Mouse (Mus musculus): ENCODE data around the gene Rabgap1l.

Gene Rabgap1l

DNA sequence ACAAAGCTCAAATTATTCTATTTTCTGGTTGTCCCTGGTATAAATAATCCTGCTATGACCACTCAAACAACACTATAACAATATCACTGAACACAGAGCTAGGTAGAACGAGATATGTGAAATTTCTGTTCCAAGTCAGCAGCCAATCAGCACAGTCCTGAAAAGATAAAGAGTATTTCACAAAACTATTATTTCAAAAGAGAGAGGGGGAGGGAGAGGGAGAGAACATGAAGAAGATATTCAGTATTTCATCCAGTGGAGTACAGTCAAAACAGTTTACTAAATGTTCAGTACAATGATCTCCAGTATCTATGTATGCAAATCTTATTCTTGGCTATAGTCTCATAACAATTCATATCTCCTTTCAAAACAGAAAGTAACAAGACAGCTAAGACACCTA, 5.1 kb downstream of the Rabgap1l start:
- no peak for DNase-seq (ENCODE audit: low spot score)

- DNase-seq (ENCODE audit: low spot score), result no peak
These were observed 5.8 kb downstream of the Rabgap1l start for GRCm38 (mm10) chr1:160787164-160787563.

DNA sequence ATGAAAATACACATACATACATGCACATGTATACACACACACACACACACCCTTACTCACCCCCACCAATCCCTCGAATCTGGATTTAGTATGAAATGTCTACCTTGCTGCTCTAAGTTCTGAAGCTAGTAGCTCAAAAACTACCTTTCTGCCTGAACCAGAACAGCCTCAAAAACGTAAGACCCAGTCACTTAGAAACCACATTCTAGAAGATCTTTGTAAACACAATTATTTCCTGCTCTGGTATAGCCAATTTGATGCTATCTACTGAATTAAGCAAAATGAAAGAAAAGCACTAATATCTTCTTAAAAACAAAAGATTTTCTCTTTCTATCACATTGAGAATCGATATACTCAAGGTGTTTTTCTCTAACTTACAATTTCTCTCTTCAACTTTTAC, 6.4 kb downstream of the Rabgap1l start:
- no peak for DNase-seq (ENCODE audit: low spot score)

DNA sequence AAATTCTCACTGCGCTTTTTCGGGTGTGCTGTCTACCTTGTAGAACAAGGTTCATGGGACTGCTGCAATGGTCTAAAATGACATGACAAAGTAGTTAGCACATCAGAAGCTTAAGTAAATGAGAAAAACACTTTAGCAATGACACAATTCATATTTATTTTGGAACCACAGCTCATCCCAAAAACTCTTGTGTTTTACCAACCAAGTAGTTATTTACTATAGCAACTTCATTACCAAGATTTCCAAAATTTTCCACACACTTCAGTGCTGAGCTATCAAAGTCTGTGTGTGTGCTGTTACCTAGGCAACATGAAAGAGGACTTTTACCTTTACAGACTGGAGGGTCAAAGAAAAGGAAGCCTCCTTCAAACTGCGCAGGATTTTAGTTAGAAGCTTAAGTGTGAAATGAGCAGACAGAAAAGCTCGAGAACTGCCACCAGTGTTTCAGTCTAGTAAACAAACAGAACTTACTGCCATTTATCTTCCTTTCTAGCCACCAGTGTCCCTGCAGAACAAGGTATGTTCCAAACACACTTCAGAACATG, 7.3 kb downstream of the Rabgap1l start:
- DNase-seq (ENCODE audit: low spot score), result no peak

- DNase-seq (ENCODE audit: low spot score), result no peak
These were observed 8.9 kb downstream of the Rabgap1l start for GRCm38 (mm10) chr1:160784122-160784521.

DNA sequence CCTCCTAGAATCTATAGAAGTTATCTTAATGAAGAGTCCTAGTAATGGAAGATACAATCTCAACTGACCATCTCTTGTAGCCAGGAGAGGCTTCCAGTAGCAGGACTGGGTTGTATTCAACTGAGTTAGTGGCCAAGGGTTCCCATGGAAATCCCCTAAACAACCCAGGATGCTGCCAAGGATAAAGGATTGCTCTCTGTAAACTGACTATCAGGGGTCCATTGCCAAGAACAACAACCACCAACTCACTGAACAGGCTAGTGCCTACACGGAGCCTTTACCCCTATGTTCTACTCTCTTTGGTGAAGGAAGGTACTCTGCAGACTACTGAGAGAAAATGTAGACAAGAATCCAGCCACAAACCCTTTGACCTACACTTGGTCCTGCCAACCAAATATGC, 18.8 kb downstream of the Rabgap1l start:
- no peak for DNase-seq (ENCODE audit: low spot score)

GRCm38 (mm10) chr1:160765565-160765964, 27.4 kb downstream of the Rabgap1l start:
- no peak for DNase-seq (ENCODE audit: low spot score)

GRCm38 (mm10) chr1:160758243-160758642, 34.8 kb downstream of the Rabgap1l start:
- DNase-seq (ENCODE audit: low spot score), result peak; percentile 70

- DNase-seq (ENCODE audit: low spot score), result no peak
These were observed 37.7 kb downstream of the Rabgap1l start for GRCm38 (mm10) chr1:160755359-160755758.

- DNase-seq (ENCODE audit: low spot score), result no peak
These were observed 42.4 kb downstream of the Rabgap1l start for GRCm38 (mm10) chr1:160750629-160751028.

GRCm38 (mm10) chr1:160746786-160747185, 46.2 kb downstream of the Rabgap1l start:
- DNase-seq (ENCODE audit: low spot score), result peak; percentile 15

GRCm38 (mm10) chr1:160745238-160745930, 47.6 kb downstream of the Rabgap1l start:
- no peak for DNase-seq (ENCODE audit: low spot score)

- no peak for DNase-seq (ENCODE audit: low spot score)
These were observed 49.0 kb downstream of the Rabgap1l start for GRCm38 (mm10) chr1:160744009-160744408.

DNA sequence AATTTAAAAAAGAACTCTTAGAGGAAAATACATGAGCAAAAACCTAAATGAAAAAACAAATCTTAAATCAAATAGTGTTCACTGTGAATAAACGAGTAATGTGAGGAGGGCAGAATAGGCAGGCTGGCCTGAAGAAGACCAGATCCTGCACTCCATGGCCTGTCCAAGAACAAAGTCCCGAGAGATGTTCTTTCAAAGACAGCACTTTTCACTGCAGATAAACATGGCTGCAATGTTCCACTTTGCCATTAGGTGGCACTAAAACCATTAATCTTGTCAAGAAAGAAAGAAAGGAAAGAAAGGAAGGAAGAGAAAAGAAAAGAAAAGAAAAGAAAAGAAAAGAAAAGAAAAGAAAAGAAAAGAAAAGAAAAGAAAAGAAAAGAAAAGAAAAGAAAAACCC, 49.8 kb downstream of the Rabgap1l start:
- peak; percentile 90 for DNase-seq (ENCODE audit: low spot score)

DNA sequence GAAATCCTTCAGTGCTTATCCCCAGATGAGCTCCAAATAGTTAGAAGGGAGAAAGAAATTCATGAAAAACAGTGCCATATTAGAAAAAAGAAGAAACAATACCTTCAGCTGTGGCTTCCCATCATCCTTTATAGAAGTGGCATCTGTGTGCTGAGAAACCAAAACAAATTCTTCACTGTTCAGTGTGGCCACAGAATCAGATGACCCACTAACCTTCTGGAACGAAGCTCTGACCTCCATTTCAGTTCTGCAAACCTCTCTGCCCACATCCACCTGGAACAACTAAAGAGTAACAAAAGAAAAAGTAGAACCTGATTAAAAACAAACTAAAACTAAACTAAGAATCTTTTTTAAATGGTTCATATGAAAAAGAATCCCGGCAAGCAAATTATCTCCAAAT, 52.4 kb downstream of the Rabgap1l start:
- DNase-seq (ENCODE audit: low spot score), result no peak

- no peak for DNase-seq (ENCODE audit: low spot score)
These were observed 58.3 kb downstream of the Rabgap1l start for GRCm38 (mm10) chr1:160734743-160735142.

DNA sequence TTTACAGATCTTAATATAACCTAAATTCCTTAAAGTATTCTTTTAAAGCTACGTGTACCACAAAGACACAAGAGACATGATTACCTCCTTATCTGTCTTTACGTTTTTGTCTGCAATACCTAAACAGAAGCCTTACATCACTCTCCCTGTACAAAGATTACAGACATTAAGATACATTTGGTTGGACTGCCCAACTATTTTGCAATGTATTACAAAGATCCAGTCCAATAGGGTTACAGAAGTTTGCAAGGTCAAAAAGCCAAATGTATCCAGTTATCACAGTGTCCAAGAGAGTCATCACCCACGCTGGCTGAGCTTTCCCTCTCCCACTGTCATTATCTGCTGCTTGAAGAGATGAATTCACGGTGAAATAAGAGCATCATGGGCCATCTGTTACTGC, 63.1 kb downstream of the Rabgap1l start:
- no peak for DNase-seq (ENCODE audit: low spot score)

DNA sequence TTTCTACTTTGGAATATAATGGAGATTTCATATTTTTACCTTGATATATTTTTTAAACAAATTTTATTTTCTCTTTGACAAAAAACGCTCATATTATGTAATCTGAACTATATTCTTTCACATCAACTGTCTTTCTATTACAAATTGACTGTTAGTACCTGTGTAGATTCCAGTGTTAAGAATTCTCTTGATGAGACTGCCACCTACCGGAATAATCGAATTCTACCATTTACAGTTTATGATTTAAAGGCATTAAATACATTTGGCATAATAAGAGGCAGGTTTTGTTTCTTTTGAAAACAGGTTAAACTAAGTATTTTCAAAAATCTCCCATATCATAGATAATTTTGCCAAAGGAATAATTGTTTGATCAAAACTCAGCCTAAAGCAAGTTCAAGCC, 75.3 kb downstream of the Rabgap1l start:
- peak; percentile 78 for DNase-seq (ENCODE audit: low spot score)

DNA sequence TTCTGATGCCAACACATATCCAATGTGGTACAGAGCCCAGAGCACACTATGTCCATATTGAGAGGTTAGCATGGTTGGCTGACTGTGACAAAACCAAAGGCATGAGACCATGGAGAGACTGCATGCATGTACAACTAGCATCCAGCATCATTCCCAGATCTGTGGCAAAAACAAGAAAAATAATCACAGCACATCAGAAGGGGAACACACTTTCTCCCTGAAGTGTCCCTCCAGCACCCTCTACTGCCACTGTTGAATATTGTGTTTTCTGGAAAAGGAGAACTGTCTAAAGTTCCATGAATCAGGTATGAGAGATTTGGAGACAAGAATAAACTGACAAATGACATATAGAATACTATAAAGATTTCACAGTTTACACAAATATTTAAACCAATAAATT, 78.3 kb downstream of the Rabgap1l start:
- peak; percentile 45 for DNase-seq (ENCODE audit: low spot score)

- no peak for DNase-seq (ENCODE audit: low spot score)
These were observed 79.1 kb downstream of the Rabgap1l start for GRCm38 (mm10) chr1:160713887-160714286.

GRCm38 (mm10) chr1:160713383-160713782, 79.6 kb downstream of the Rabgap1l start:
- DNase-seq (ENCODE audit: low spot score), result no peak

- no peak for DNase-seq (ENCODE audit: low spot score)
These were observed 82.5 kb downstream of the Rabgap1l start for GRCm38 (mm10) chr1:160710539-160710938.

GRCm38 (mm10) chr1:160704596-160704995, 88.4 kb downstream of the Rabgap1l start:
- no peak for DNase-seq (ENCODE audit: low spot score)

- no peak for DNase-seq (ENCODE audit: low spot score)
These were observed 89.2 kb downstream of the Rabgap1l start for GRCm38 (mm10) chr1:160703813-160704212.
